Mouse (Mus musculus) hindbrain, embryonic 13.5 days (tissue): Measurements from ENCODE around the gene Rnf19b. TPM values are rescaled to one million over a fixed set of nuclear protein-coding genes. Genes with fewer than 3 reads are reported as not detected.

ENCODE experiments used
- ATAC-seq: fragments of 200-750 bp; cut with Nextera tagmentation; 2 replicates; pipeline ENCODE4 v1.8.0; 2017; ENCODE audit warnings: moderate TSS enrichment; ENCODE audit not compliant: low FRiP score
- H3K27ac ChIP-seq: fragments of 300-500 bp; sonication (generic); 2 replicates; pipeline ENCODE4 v1.5.1; 2015; ENCODE audit warnings: inconsistent platforms, mild to moderate bottlenecking, moderate library complexity
- H3K27me3 ChIP-seq: fragments of 300-500 bp; sonication (generic); 2 replicates; pipeline ENCODE4 v1.6.1; 2015; ENCODE audit warnings: mild to moderate bottlenecking, inconsistent platforms
- H3K36me3 ChIP-seq: fragments of 300-500 bp; sonication (generic); 2 replicates; pipeline ENCODE4 v1.6.1; 2015; ENCODE audit warnings: mild to moderate bottlenecking, inconsistent platforms
- H3K4me1 ChIP-seq: fragments of 300-500 bp; sonication (generic); replicated peaks from 2 replicates; pipeline ENCODE4 v1.6.1; 2015; ENCODE audit warnings: inconsistent platforms
- H3K4me2 ChIP-seq: fragments of 300-500 bp; sonication (generic); 2 replicates; pipeline ENCODE4 v1.6.1; 2015; ENCODE audit warnings: inconsistent platforms, mild to moderate bottlenecking, moderate library complexity
- H3K4me3 ChIP-seq: fragments of 300-500 bp; sonication (generic); 2 replicates; pipeline ENCODE4 v1.5.1; 2015; ENCODE audit warnings: mild to moderate bottlenecking, inconsistent platforms
- H3K9ac ChIP-seq: fragments of 300-500 bp; sonication (generic); 2 replicates; pipeline ENCODE4 v1.6.1; 2015; ENCODE audit warnings: mild to moderate bottlenecking, inconsistent platforms
- H3K9me3 ChIP-seq: fragments of 300-500 bp; sonication (generic); 2 replicates; pipeline ENCODE4 v1.6.1; 2016; ENCODE audit warnings: inconsistent platforms
- WGBS: fragments of 180-500 bp; shearing (Covaris S2); methylation state at CpG from one replicate; pipeline ENCODE4 v1.1.7; 2015; 5-methylcytosine and 5-hydroxymethylcytosine counted together
- polyA plus RNA-seq: library from polyadenylated mRNA; unstranded; fragments of >200 nt; fragmentation: Nextera tagmentation; extraction: Ambion mirVana; gene quantifications from 2 replicates; pipeline ENCODE4 v1.2.1, GENCODE M21; 2015

Gene Rnf19b
- polyA plus RNA-seq, 1 experiment from 2014 or later: 25.3 TPM

- Histone ChIP-seq H3K27me3 (peaks cover 3% of the 10 kb centered on the region; the same call in 1 of the 2 replicates), H3K4me3 (no peak overlapping the region), H3K9ac (no peak overlapping the region), H3K27ac (no peak overlapping the region), H3K9me3 (no peaks in the 10 kb centered on the region), H3K4me1 (no peaks in the 10 kb centered on the region), H3K36me3 (peaks cover 20% of the 10 kb centered on the region), H3K4me2 (no peak overlapping the region)
- 59% methylated on average over 5 of the region's 5 CpGs for WGBS
- no peak for ATAC-seq
Measured at GRCm38 (mm10) chr4:129087850-129088249, 29.8 kb downstream of the Rnf19b start.

DNA sequence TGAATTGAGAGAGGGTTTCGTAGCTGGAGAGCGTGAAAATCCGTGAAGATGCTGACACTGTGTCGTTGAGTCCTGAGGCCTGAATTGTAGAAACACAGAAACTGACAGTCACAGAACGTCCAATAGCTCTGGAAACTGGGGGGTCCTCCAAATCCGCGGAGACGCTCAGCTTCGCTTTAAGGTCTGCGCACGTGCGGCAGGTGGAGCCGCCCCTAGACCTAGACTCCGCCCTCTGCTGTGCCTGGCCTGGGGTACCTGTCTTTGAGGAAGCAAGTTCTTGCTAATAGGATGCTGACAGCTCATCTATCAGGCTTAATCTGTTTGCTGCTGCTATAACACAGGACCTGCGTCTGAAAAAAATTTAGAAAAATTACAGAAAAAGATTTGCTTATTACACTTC lies 37.2 kb downstream of the Rnf19b start:
- Histone ChIP-seq H3K27me3 (0 out of 2 replicates have a peak, but pooled peaks cover 6% of the 10 kb centered on the region), H3K4me3 (no peak overlapping the region), H3K27ac (no peak overlapping the region), H3K36me3 (no peaks in the 10 kb centered on the region), H3K9me3 (no peaks in the 10 kb centered on the region), H3K4me1 (no peaks in the 10 kb centered on the region), H3K4me2 (no peak overlapping the region), H3K9ac (no peak overlapping the region)
- 37% methylated on average over 15 of the region's 15 CpGs for WGBS
- no peak for ATAC-seq

DNA sequence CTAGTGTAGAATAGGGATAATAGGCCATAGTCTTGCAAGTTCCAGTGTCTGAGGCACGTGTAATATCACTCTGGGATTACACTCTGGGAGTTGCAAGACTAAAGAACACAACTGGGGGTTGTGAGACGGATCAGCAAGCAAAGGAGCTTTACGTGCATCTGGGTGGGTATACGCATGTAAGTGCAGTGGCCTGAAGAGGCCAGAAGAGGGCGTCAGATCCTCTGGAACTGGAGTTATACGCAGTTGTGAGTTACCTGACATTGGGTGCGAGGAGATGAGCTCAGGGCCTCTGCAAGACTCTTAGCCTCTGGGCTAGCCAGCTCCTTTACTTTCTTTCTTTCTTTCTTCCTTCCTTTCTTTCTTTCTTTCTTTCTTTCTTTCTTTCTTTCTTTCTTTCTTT lies 38.9 kb downstream of the Rnf19b start:
- H3K4me1 ChIP-seq: no peaks in the 10 kb centered on the region
- H3K36me3 ChIP-seq: no peaks in the 10 kb centered on the region
- H3K9ac ChIP-seq: no peak overlapping the region
- ATAC-seq: no peak
- H3K27ac ChIP-seq: no peak overlapping the region
- WGBS: 82% methylated on average over 7 of the region's 7 CpGs
- 0 out of 2 replicates have a peak, but pooled peaks cover 6% of the 10 kb centered on the region for H3K27me3 ChIP-seq
- no peak overlapping the region for H3K4me2 ChIP-seq
- no peaks in the 10 kb centered on the region for H3K9me3 ChIP-seq
- H3K4me3 ChIP-seq: no peak overlapping the region

DNA sequence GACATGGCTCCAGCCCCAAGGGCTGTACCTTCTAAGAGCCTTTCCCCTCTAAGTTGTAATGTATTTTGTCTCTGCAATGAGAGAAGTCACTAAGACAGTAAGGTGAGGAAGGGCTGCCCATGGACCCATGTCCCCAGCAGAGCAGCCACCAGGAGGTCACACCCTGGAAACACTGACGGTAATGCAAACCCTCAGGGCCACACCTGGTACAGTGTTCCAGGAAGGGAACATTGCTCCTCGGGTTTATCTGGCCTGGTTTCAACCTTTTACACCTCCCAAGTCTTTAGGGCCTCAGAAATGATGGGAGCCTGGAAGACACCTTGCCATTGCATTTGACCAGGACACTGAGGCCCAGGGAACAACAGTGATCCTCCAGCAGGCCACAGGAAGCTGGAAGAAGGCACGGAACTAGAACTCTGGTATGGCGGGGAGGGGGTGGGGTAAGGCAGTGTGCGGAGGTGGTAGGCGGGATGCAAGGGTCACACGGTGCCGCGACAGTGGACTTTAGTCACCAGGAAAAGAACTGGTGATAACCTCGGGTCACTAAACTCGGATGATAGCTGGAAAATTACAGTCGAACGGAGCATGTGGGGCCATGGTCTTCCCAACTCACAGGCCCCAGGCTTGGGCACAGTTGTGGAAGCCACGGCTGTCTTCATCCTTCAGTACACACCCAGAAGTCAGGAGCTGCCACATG lies 44.2 kb downstream of the Rnf19b start:
- no peak overlapping the region for H3K4me3 ChIP-seq
- H3K4me1 ChIP-seq: peaks cover 6% of the 10 kb centered on the region
- H3K9me3 ChIP-seq: no peaks in the 10 kb centered on the region
- WGBS: 87% methylated on average over 14 of the region's 14 CpGs
- H3K27me3 ChIP-seq: peaks cover 40% of the 10 kb centered on the region
- H3K4me2 ChIP-seq: no peak overlapping the region
- no peaks in the 10 kb centered on the region for H3K36me3 ChIP-seq
- no peak overlapping the region for H3K9ac ChIP-seq
- H3K27ac ChIP-seq: no peak overlapping the region
- no peak for ATAC-seq

GRCm38 (mm10) chr4:129105356-129105755 lies 47.3 kb downstream of the Rnf19b start, which contains the start of gene Tmem54:
Gene Tmem54, plus strand, starts transcription at chr4:129105548.
- ATAC-seq: no peak
- WGBS: 2% methylated on average over 40 of the region's 40 CpGs
- Histone ChIP-seq H3K27me3 (peaks cover 57% of the 10 kb centered on the region), H3K4me2 (peak within 1 kb of the TSS; percentile 50), H3K4me3 (peak within 1 kb of the TSS; percentile 26), H3K9ac (peak within 1 kb of the TSS; percentile 58), H3K4me1 (peaks cover 6% of the 10 kb centered on the region), H3K27ac (no peak within 1 kb of the TSS), H3K9me3 (no peaks in the 10 kb centered on the region), H3K36me3 (no peaks in the 10 kb centered on the region)

GRCm38 (mm10) chr4:129106073-129106472 lies 48.0 kb downstream of the Rnf19b start:
- Histone ChIP-seq H3K27ac (no peak overlapping the region), H3K4me1 (peaks cover 6% of the 10 kb centered on the region), H3K4me3 (no peak overlapping the region), H3K9ac (no peak overlapping the region), H3K4me2 (no peak overlapping the region), H3K36me3 (no peaks in the 10 kb centered on the region), H3K27me3 (peaks cover 61% of the 10 kb centered on the region), H3K9me3 (no peaks in the 10 kb centered on the region)
- 18% methylated on average over 9 of the region's 9 CpGs for WGBS
- ATAC-seq: no peak

- 76% methylated on average over 10 of the region's 10 CpGs for WGBS
- no peak for ATAC-seq
- H3K4me3 ChIP-seq: no peak overlapping the region
- H3K27ac ChIP-seq: no peak overlapping the region
- H3K9me3 ChIP-seq: no peaks in the 10 kb centered on the region
- no peak overlapping the region for H3K9ac ChIP-seq
- peaks cover 63% of the 10 kb centered on the region for H3K27me3 ChIP-seq
- no peaks in the 10 kb centered on the region for H3K36me3 ChIP-seq
- peaks cover 14% of the 10 kb centered on the region for H3K4me1 ChIP-seq
- H3K4me2 ChIP-seq: no peak overlapping the region
Measured at GRCm38 (mm10) chr4:129107348-129107899, 49.4 kb downstream of the Rnf19b start.

- Histone ChIP-seq H3K9ac (no peak overlapping the region), H3K36me3 (no peaks in the 10 kb centered on the region), H3K9me3 (no peaks in the 10 kb centered on the region), H3K4me1 (peaks cover 26% of the 10 kb centered on the region), H3K4me2 (no peak overlapping the region), H3K4me3 (no peak overlapping the region), H3K27me3 (peaks cover 57% of the 10 kb centered on the region), H3K27ac (no peak overlapping the region)
- ATAC-seq: no peak
- 82% methylated on average over 7 of the region's 7 CpGs for WGBS
Measured at GRCm38 (mm10) chr4:129108624-129109023, 50.6 kb downstream of the Rnf19b start.

DNA sequence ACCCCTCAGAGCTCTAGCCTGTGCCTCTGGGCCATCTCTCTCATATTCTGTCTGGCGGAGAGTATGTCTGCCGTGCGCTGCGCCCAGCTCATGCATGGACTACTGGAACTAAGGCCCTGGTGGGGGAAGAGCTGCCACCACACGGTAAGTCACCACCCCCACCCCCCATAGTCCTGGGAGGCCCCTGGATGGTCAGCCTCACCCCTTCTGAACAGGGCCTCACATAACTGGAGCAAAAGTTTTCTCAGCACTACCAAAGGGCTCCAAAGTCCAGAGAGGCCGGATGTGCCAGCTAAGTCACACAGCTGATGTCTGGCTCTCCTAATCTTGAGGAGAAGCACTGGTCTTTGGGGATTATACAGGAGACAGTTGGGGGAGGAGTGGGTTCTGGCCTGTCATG lies 52.7 kb downstream of the Rnf19b start:
- Histone ChIP-seq H3K4me1 (peaks cover 36% of the 10 kb centered on the region), H3K27ac (no peak overlapping the region), H3K9me3 (no peaks in the 10 kb centered on the region), H3K4me2 (no peak overlapping the region), H3K9ac (no peak overlapping the region), H3K36me3 (no peaks in the 10 kb centered on the region), H3K27me3 (peaks cover 39% of the 10 kb centered on the region), H3K4me3 (no peak overlapping the region)
- WGBS: 87% methylated on average over 6 of the region's 6 CpGs
- no peak for ATAC-seq

DNA sequence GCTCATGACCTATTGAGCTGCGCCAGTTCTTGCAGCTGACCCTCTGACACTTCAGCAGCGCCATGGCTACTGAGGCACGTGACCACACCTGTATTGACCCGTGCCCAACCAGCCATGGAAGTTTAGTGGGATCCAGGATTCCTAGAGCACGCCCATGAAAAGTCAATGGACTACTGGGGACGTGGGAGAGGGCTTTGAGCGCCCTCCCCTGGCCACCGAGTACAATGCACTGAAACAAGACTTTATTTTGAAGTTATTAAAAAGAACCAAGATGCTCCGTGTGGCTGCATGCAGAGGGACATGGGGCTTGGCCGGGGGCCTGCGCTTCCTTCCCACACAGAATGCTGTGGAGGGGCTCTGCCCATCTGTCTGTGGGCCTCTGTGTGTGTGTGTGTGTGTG lies 53.3 kb downstream of the Rnf19b start:
- no peak overlapping the region for H3K4me3 ChIP-seq
- no peaks in the 10 kb centered on the region for H3K36me3 ChIP-seq
- WGBS: 57% methylated on average over 11 of the region's 11 CpGs
- no peak for ATAC-seq
- H3K27ac ChIP-seq: no peak overlapping the region
- H3K9ac ChIP-seq: no peak overlapping the region
- no peaks in the 10 kb centered on the region for H3K9me3 ChIP-seq
- H3K4me2 ChIP-seq: no peak overlapping the region
- H3K4me1 ChIP-seq: peaks cover 36% of the 10 kb centered on the region
- peaks cover 34% of the 10 kb centered on the region for H3K27me3 ChIP-seq

DNA sequence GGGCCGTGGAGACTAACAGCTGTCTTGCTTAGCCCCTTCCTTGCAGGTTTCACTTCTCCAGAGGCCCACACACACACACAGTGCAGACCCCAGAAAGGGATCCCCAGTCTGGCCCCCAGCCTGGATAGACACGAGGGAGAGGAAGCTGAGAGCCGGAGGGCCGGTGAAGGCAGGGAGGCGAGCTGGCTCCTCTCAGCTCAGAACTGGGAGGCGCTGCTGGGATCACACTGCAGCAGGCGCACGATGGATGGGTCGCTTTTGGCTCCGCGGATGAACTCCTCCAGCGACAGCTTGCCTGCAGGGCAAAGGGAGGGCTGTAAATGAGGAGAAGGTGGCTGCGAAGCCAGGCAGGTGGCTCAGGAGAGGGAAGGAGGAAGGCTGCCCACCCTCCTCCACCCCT lies 54.2 kb downstream of the Rnf19b start:
- Histone ChIP-seq H3K4me1 (peaks cover 36% of the 10 kb centered on the region), H3K9ac (peak overlapping the region; percentile 43; the same call in 1 of the 2 replicates), H3K4me3 (no peak overlapping the region), H3K4me2 (peak overlapping the region; percentile 15; the same call in 1 of the 2 replicates), H3K27me3 (peaks cover 28% of the 10 kb centered on the region), H3K36me3 (no peaks in the 10 kb centered on the region), H3K27ac (no peak overlapping the region), H3K9me3 (no peaks in the 10 kb centered on the region)
- ATAC-seq: no peak
- 46% methylated on average over 13 of the region's 13 CpGs for WGBS

DNA sequence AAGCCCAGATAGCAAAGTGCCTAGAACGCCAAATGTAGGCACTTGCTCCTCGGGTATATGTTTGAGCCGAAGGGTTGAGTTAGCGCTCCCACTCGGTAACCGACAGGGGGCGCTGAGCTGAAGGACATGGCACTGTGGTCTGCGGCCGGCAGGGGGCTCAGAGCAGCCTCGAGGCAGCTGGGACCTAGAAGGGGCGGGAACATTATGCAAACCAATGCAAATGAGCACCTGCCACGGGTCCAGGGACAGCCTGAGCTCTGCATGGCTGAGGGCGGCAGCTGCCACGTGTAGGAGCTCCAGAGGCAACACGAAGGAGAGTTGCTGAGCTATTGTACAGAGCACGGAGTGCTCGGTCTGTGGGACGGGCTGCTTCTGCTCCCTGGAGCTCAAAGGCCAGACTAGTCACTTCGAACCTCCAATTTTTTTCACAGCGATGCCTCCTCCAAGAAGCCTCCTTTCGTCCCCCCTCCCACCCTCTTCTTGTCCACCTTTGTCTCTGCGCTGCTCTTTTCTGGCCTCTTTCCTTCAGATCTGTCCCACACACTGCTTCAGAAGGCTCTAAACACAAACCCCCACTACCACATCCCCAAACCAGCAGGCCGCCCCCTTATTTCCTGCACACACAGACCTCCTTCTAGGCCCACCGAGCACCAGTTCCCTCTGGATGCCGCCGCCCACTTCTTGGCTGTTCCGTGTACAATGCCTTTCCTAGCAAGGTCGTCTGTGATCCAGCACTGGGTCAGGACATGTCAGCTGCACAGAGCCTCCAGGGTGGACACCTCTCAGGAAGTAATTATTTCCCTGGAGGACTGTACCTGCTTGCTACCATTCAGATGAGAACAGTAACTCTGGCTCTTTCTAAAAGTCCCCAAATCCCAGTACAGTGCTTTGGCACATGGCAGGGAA lies 55.3 kb downstream of the Rnf19b start:
- Histone ChIP-seq H3K9ac (no peak overlapping the region), H3K4me2 (peak overlapping the region; percentile 21; the same call in 1 of the 2 replicates), H3K9me3 (no peaks in the 10 kb centered on the region), H3K27ac (peak overlapping the region; percentile 8; the same call in 1 of the 2 replicates), H3K4me1 (peaks cover 36% of the 10 kb centered on the region), H3K27me3 (peaks cover 21% of the 10 kb centered on the region; the same call in 1 of the 2 replicates), H3K36me3 (no peaks in the 10 kb centered on the region), H3K4me3 (no peak overlapping the region)
- 28% methylated on average over 28 of the region's 28 CpGs for WGBS
- ATAC-seq: peak; percentile 79
